Mouse (Mus musculus): ENCODE measurements at regions not wholly inside any gene's neighbourhood (a gene's known extent, or its start where the extent isn't known, plus 50 kb on each side); places are given as distances from the start of the nearest gene placed in this dataset.
A peak's percentile ranks its signal among the peaks of the same experiment; 100 is the strongest.
"Not testable (repeated sequence)": the region's sequence is repeated elsewhere in the genome, so short reads cannot be mapped to it uniquely, and the experiment has no call there.

DNA sequence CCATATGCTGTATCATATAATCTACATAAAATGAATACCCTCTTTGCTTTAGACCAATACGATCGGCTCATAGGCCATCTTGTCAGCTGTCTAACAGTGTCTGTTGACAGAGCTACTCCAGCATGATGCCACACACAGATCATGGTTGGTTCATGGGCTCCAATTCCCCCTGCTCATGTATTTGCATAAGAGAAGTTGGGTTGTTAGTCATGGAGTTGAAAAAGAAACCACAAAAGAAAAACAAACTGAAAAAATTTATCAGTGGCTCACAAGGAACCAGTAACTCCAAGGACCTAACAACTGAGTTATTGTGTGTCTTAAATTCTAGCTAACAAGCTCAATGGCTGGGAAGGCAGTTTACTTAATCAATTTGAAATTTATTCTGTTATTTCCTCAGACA, 176.1 kb upstream of the Arhgap18 start:
- DNase-seq (ENCODE audit: low read depth), result no peak

DNA sequence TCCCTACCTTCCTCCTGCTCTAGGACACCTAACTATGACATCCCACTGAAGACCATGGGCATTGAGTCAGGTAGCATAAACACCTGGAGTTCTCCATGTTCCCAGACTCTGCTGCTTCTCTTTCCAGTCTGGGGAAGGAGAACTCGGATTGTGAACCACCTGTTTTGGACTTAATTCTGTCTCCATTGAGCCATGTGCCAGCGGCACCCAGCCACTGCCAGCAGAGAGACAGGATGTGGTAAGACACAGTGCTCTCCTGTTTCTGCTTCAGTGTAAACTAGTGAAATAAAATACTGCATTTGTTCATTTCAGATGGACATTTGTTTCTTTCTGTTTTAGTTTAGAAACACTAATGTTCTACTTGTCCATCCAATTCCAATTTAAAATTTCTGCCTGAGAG, 168.1 kb upstream of the Arhgap18 start:
- peak; percentile 50 for DNase-seq (ENCODE audit: low read depth)

DNA sequence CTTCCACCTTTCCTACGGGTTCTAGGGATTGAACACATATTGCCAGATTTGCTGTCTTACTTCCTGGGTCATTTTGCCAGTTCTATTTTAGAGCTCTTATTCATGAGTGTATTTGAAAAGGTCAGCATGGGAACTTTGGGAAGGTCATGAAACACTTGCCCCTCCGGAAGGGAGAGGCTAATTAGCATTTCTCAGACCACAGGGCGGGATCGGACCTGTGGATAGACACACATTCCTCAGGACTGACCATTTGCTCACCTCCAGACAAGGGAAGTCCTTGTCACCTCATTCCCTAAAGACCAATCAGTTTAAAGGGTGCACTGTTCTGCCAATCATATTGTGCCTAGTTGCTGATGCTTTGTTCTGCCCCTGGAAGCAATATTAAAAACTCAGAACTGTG, 146.1 kb upstream of the Arhgap18 start:
- not testable (repeated sequence) for DNase-seq (ENCODE audit: low read depth)

DNA sequence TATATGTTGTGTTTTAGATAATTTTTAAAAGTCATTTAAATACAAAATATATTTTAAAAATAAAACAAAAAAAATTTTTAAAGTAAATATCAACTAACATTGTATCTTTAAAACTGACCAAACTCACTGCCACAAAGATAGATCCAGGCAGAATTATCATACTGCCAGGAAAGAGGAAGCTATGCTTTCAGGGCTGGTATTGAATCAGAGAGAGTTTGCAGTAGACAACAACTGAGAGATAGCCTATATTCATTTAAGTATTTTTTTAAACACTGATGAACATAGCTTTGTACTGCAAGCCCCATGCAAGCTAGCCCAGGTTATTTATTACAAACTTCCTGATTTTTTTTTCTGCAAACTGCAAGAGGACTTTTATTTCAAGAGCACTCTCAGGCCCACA, 142.0 kb upstream of the Arhgap18 start:
- no peak for DNase-seq (ENCODE audit: low read depth)

DNA sequence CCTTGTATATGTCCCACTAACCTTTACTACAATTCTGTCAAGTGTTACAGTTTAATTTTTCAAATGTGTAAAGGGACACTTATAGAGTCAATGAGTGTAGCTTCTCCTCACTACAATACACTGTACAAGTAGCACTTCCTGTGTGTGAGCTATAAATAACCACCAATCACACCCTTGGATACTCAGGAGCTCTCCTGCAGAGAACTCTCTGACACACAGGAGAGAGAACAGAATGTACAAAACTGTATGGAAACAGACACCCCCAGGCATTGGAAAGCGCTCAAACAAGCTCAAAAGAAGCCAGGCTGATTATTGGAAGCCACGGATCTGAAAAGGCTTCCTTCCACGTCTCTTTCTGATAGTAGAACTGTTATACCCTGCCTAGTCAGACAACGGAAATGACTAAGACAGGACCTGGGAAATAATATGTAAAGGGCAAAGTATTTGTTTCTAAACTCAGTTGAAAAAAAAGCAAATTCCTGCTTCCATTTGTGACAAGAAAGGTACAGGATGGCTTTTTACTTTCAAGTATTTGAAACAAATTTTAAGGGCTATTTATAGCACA, 122.9 kb upstream of the Arhgap18 start:
- peak; percentile 18 for DNase-seq (ENCODE audit: low read depth)

DNA sequence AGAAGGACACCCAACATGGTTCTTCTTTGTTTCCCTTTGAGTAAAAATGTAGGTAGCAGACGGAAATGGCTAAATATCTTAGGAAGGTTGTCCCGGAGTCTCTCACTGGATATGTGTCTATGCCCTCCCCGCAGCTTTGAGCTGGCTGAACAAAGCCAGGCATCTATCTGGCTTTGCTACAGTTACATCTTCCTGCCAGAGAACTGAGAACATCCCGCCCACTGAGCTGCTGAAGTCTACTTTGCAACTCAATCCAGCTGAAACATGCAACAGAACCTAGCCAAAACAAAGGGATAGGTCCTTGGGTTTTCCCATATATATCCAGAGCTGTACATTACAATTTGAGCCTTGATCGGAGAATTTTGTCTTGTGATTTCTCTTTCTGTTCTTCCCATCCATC, 121.0 kb upstream of the Arhgap18 start:
- no peak for DNase-seq (ENCODE audit: low read depth)

DNA sequence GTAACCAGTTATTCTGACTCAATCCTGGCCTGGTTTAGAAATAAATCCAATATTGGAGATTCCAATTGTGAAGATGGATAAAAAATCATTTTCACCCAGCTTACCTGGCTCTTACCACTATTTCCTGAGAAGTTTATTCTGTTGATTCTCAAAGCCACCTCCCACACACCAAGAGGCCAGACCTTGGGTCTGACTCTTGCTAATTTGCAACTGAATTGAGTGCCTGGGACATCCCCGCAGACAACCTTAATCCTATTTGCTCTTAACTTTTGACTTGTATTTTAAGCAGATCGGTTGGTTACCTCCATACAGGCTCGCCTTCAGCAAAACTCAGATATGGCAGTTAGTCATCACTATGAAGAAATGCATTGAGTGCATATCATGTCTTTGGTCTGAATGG, 115.8 kb upstream of the Arhgap18 start:
- DNase-seq (ENCODE audit: low read depth), result no peak

DNA sequence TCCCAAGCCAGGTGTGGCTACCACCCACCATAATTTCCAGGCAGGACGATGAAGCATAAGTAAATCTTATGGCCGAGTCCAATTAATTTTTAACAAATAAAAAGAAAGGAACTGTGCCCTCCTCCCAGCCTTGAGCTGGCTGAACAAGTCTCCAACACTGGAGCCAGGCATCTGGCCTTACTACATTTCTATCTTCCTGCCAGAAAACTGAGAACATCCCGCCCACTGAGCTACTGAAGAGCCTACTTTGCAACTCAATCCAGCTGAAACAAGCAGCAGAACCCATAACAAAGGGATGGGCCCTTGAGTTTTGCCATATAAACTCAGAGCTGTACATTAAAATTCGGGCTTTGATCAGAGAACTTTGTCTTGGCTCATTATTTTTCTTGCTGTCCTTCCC, 115.2 kb upstream of the Arhgap18 start:
- no peak for DNase-seq (ENCODE audit: low read depth)

DNA sequence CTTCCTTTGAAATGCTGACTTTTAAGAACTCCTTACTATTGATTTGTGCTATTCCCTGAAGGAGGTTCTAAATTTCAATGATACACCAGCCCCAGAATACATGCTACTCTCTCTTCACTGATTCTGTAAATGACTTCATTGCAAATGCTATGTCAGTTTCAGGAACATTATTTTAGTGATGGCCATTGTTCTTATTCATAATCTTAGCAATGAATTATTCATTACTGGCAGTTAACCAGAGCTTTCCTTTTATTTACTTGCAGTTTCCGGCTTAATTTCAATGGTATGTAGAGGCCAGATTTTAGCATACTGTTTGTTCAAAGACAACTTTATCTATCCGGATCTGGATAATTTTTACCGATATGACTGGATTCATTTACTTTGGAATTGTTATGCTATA, 114.1 kb upstream of the Arhgap18 start:
- DNase-seq (ENCODE audit: low read depth), result no peak

DNA sequence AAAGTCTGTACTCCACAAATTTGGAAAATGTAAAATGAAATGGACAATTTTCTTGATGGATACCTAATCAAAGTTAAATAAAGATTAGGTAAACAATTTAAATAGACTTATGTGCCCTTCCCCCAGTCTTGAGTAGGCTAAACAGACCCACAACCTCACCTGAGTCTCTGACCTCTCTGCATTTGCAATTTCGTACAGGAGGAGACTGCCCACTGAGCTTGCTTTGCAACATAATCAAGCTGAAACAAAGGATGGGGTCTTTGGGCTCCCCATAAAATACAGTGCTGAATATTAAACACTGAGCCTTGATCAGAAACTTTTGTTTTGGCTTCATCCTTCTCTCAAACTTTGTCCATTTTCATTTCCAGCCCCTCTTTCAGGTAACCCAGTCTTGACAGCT, 100.1 kb upstream of the Arhgap18 start:
- no peak for DNase-seq (ENCODE audit: low read depth)

DNA sequence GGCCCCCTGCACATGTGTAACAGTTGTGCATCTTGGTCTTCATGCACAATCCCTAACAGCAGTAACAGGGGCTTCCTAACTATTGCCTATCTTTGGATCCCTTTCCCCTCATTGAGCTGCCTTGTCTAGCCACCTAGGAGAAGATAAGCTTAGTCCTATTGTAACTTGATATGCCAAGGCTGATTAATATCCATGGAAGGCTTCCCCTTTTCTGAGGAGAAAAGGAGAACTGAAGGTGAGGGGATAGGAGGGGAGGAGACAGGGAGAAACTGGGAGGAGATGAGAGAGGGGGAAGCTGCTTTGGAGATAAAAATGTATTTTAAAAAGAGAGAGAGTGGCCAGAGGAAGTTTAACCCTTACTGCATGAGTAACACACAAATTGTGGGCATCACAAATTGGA, 89.0 kb upstream of the Arhgap18 start:
- no peak for DNase-seq (ENCODE audit: low read depth)

DNA sequence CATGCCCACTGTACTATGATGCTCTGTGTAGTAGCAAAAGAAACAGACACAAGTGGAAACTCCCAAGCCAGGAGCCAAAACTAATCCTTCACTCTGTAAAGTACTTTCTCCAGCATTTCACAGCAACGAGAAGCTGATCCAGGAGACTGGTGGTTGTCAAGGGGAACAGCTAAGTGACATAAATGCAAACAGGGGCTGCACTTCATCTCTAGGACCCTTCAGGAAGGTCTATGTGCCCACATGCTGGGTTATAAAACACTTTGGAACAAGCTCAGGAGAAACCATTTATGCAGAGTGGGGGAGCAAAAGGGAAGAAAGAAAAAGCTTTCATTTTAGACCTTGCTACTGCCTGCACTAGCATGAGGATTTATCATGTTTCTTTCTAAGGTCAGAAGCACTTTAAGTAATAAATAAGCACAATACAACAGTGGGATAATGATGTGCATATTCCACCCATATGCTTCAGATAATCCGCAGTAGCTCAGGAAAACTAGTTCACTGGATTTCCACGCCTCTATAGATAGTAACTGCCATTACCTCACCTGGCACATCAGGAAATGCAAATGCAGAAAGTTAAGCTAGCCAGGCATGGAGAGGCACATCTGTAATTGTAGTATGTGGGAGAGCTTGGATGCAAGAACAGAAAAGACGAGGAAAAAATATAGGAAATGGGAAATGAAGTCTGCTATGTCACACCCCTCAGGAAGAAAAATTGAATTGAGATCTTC, 73.6 kb upstream of the Arhgap18 start:
- no peak for DNase-seq (ENCODE audit: low read depth)

DNA sequence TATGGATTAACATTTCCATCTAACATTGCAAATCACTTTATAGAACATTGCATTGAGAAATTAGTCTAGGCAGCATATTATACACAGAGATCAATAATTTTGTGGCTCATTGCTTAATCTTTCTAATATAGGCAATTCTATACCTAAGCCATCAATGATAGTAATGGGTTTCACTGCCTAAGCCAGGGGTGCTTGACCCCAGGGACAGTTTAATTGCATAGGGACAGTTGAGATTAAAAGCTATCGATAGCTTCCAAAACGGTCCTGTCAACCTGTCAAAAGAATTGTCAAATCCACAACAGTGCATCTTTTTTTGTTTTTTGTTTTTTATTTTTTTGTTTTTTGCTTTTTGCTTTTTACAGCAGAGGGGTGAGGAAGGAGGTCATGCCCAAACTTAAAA, 58.5 kb upstream of the Arhgap18 start:
- no peak for DNase-seq (ENCODE audit: low read depth)

DNA sequence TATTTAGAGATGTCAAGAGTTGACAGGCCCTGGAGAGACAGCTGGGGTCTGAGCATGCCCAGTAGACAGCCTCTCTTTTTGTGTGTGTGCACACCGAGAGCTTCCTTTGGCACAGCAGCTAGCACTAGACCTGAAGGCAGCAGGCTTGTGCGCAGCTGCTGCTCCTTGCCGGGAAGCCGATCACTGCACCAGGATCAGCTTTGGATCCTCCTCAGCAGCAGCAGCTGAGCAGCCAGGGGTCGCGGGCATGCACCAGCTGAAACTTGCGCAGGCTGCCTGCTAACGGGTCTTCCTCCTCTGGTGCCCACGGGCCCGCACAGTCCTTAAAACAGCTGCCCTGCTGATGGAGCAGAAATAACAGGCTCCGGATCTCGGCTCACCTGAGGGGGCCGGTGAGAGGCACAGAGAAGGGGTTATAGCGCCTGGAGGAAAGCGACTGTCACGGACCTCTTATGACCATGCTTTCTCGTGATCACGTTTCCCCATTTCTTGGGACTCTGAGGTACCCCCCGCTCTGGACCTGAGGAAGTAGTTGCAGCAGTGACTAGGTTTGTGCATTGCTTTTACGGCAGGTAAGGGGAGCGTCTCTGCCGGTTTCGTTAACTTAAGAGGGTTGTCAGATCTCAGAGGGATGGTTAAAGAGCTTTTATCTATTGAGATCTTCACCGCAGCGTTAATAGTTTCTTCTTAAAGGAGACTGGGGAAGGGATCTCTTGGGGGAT, 57.8 kb upstream of the Arhgap18 start:
- peak; percentile 22 for DNase-seq (ENCODE audit: low read depth)

Data from naive thymus-derived CD4-positive, alpha-beta T cell, adult 2 months (primary cell).